Mouse (Mus musculus): Measurements from ENCODE around the gene Atp6v1e1. TPM values are rescaled to one million over a fixed set of nuclear protein-coding genes. Genes with fewer than 3 reads are reported as not detected.

Gene Atp6v1e1
- polyA plus RNA-seq, 1 experiment = 33.7 TPM

DNA sequence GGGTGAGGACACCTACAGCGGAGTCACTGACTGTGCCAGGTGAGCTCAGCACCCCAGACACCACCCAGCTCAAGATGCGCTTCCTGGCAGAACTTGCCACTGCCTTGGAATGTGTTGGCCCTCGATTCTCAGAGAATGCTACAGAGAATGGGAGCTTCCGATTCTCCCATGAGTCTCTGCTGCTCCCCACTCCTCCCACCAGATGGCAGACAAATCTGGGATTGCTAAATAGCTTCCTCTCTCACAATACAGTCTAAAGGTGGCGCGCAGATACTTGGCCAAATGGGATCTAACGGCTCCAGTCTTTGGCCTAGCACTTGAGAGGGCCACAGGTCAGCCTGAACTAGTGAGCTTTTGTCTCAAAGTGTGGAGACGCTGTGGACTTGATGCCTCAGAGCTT, 29.6 kb downstream of the Atp6v1e1 start:
- Histone ChIP-seq H3K27ac (ENCODE audit: control insufficient read depth, insufficient read depth, low read depth, low read length) (no peak overlapping the region), H3K4me3 (ENCODE audit: control insufficient read depth, low read depth, low read length) (no peak overlapping the region), H3K4me1 (ENCODE audit: control insufficient read depth, insufficient read depth, low read length) (no peaks in the 10 kb centered on the region), H3K27me3 (ENCODE audit: control insufficient read depth, insufficient read depth, low read length) (no peaks in the 10 kb centered on the region), H3K36me3 (ENCODE audit: control insufficient read depth, insufficient read depth, low read length) (no peaks in the 10 kb centered on the region; the same call in none of the 2 replicates)
- TF ChIP-seq CTCF (IDR thresholded peaks at IDR 0.05; ENCODE audit: control insufficient read depth, insufficient read depth, insufficient replicate concordance, low read depth, low read length) (no peak), POLR2A (IDR thresholded peaks at IDR 0.05; ENCODE audit: control insufficient read depth, low read depth, low read length) (no peak)

DNA sequence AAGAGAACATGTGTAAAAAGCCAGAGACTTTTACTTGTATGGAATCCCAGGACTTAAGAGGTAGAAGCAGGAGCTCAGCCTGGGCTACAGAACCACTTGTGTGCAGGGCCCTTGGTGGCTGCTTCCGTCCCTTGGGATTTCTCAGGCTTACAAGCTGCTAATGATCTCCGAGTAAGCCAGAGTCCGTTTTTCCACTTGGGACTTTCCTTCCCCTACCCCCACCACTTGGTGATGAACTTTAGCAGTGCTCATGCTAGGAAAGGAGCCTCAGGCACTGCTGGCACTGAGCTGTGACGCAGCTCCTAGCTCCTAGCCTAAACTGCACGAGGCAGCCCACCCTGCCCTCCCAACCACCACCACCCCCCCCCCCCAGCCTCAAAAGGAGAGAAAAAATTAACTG, 31.9 kb downstream of the Atp6v1e1 start:
- H3K27me3 ChIP-seq (ENCODE audit: control insufficient read depth, insufficient read depth, low read length) = no peaks in the 10 kb centered on the region
- H3K36me3 ChIP-seq (ENCODE audit: control insufficient read depth, insufficient read depth, low read length) = no peaks in the 10 kb centered on the region; the same call in 1 of the 2 replicates
- H3K4me3 ChIP-seq (ENCODE audit: control insufficient read depth, low read depth, low read length) = no peak overlapping the region
- no peak for TF ChIP-seq CTCF (IDR thresholded peaks at IDR 0.05; ENCODE audit: control insufficient read depth, insufficient read depth, insufficient replicate concordance, low read depth, low read length)
- no peak for TF ChIP-seq POLR2A (IDR thresholded peaks at IDR 0.05; ENCODE audit: control insufficient read depth, low read depth, low read length)
- H3K4me1 ChIP-seq (ENCODE audit: control insufficient read depth, insufficient read depth, low read length) = peaks cover 2% of the 10 kb centered on the region; the same call in 1 of the 2 replicates
- H3K27ac ChIP-seq (ENCODE audit: control insufficient read depth, insufficient read depth, low read depth, low read length) = no peak overlapping the region

DNA sequence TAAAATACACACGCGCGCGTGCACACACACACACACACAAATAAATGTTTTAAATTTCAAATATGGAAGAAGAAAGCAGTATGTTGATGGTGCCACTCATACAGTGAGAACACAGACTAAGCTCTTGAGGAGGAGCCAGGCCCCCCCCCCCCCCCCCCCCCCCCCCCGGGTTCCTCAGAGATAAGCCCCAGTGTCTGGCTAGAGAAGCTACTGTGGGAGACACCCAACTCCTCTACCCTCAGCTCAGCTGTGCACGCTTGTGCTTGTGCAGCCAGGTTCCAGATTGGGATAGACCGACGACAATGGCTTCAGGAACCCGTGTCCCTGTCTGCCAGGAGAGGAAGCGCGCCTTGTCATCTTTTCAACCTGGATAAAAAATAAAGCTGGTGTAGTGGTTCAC, 32.4 kb downstream of the Atp6v1e1 start:
- TF ChIP-seq CTCF (IDR thresholded peaks at IDR 0.05; ENCODE audit: control insufficient read depth, insufficient read depth, insufficient replicate concordance, low read depth, low read length) (no peak), POLR2A (IDR thresholded peaks at IDR 0.05; ENCODE audit: control insufficient read depth, low read depth, low read length) (no peak)
- Histone ChIP-seq H3K27me3 (ENCODE audit: control insufficient read depth, insufficient read depth, low read length) (no peaks in the 10 kb centered on the region), H3K36me3 (ENCODE audit: control insufficient read depth, insufficient read depth, low read length) (no peaks in the 10 kb centered on the region; the same call in 1 of the 2 replicates), H3K4me1 (ENCODE audit: control insufficient read depth, insufficient read depth, low read length) (peaks cover 4% of the 10 kb centered on the region; the same call in 1 of the 2 replicates), H3K4me3 (ENCODE audit: control insufficient read depth, low read depth, low read length) (no peak overlapping the region), H3K27ac (ENCODE audit: control insufficient read depth, insufficient read depth, low read depth, low read length) (no peak overlapping the region)

DNA sequence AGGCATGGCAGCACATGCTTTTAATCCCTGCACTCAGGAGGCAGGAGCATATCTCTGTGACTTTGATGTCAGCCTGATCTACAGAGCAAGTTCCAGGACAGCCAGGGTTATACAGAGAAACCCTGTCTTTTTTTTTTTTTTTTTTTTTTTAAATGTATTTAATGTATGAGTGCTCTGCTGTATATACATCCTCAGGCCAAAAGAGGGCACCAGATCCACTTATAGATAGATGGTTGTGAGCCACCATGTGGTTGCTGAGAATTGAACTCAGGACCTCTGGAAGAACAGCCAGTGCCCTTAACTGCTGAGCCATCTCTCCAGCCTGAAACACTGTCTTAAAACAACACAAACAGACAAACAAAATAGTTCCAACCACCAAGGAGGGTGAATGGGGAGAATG, 33.7 kb downstream of the Atp6v1e1 start:
- Histone ChIP-seq H3K36me3 (ENCODE audit: control insufficient read depth, insufficient read depth, low read length) (no peaks in the 10 kb centered on the region), H3K4me1 (ENCODE audit: control insufficient read depth, insufficient read depth, low read length) (peaks cover 6% of the 10 kb centered on the region; the same call in 1 of the 2 replicates), H3K27me3 (ENCODE audit: control insufficient read depth, insufficient read depth, low read length) (no peaks in the 10 kb centered on the region), H3K4me3 (ENCODE audit: control insufficient read depth, low read depth, low read length) (no peak overlapping the region), H3K27ac (ENCODE audit: control insufficient read depth, insufficient read depth, low read depth, low read length) (no peak overlapping the region)
- TF ChIP-seq CTCF (IDR thresholded peaks at IDR 0.05; ENCODE audit: control insufficient read depth, insufficient read depth, insufficient replicate concordance, low read depth, low read length) (no peak), POLR2A (IDR thresholded peaks at IDR 0.05; ENCODE audit: control insufficient read depth, low read depth, low read length) (no peak)

DNA sequence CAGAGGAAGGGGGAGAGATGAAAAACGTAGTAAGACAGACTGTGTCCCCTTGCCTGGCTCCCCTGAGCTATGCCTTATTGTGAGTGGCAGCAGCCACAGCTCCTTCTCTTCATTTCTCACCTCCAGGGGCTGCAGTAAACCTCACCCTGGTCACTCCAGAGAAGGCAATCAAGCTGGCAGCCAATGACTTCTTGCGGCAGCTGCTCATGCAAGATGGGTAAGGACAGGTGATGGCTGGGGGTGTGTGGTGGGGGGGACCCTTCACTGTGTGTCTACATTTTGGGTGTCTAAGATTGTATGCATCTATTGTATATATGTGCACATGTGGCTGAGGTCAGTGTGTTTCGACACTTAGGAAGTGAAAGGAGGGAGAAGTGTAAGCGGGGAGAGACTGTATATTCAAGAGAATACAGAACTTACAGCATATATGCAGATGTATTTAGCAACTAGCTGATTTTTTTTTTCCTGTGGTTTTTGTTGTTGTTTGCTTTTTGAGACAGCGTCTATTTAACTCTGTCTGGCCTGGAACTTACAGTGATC, 34.5 kb downstream of the Atp6v1e1 start:
- H3K27ac ChIP-seq (ENCODE audit: control insufficient read depth, insufficient read depth, low read depth, low read length) = no peak overlapping the region
- H3K4me1 ChIP-seq (ENCODE audit: control insufficient read depth, insufficient read depth, low read length) = peaks cover 6% of the 10 kb centered on the region; the same call in 1 of the 2 replicates
- no peaks in the 10 kb centered on the region for H3K36me3 ChIP-seq (ENCODE audit: control insufficient read depth, insufficient read depth, low read length)
- no peak for TF ChIP-seq CTCF (IDR thresholded peaks at IDR 0.05; ENCODE audit: control insufficient read depth, insufficient read depth, insufficient replicate concordance, low read depth, low read length)
- TF ChIP-seq POLR2A (IDR thresholded peaks at IDR 0.05; ENCODE audit: control insufficient read depth, low read depth, low read length) = no peak
- H3K4me3 ChIP-seq (ENCODE audit: control insufficient read depth, low read depth, low read length) = no peak overlapping the region
- H3K27me3 ChIP-seq (ENCODE audit: control insufficient read depth, insufficient read depth, low read length) = no peaks in the 10 kb centered on the region

DNA sequence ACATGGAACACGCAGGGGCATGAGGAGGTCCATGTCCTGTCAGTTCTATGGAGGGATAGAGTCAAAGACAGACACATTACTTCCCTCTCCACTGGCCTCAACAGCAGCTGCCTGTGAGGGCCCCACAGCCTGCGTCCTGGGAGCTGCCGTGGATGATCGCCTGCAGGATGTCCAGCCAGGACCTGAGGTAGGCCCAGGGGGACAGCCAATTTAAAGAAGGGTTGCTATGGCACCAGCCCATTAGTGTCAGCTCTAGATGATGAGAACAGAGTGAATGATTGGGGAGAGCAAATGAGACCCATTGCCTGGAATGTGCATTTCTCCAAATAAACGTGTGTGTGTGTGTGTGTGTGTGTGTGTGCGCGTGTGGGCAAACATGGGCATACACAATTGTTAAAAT, 38.2 kb downstream of the Atp6v1e1 start:
- Histone ChIP-seq H3K4me1 (ENCODE audit: control insufficient read depth, insufficient read depth, low read length) (peaks cover 12% of the 10 kb centered on the region), H3K36me3 (ENCODE audit: control insufficient read depth, insufficient read depth, low read length) (no peaks in the 10 kb centered on the region), H3K27me3 (ENCODE audit: control insufficient read depth, insufficient read depth, low read length) (no peaks in the 10 kb centered on the region), H3K27ac (ENCODE audit: control insufficient read depth, insufficient read depth, low read depth, low read length) (no peak overlapping the region), H3K4me3 (ENCODE audit: control insufficient read depth, low read depth, low read length) (no peak overlapping the region)
- no peak for TF ChIP-seq CTCF (IDR thresholded peaks at IDR 0.05; ENCODE audit: control insufficient read depth, insufficient read depth, insufficient replicate concordance, low read depth, low read length)
- TF ChIP-seq POLR2A (IDR thresholded peaks at IDR 0.05; ENCODE audit: control insufficient read depth, low read depth, low read length) = no peak

DNA sequence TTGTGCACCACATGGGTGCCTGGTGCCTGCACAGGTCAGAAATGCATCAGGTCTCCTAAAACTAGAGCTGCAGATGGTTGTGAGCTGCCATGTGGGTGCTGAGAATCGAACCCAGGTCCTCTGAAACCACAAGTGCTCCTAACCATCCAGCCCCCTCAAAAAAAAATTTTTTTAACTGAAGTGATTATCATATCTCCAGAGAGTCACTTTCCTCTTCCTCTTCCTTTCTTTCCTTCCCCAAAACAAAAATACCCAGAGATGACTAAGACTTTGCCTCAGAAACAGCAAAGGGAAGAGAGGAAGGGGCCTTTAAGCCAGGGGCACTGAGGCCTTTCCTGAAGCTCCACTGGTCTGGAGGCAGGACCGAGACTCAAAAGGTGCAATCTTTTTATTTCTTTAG, 39.6 kb downstream of the Atp6v1e1 start:
- Histone ChIP-seq H3K27ac (ENCODE audit: control insufficient read depth, insufficient read depth, low read depth, low read length) (no peak overlapping the region), H3K4me3 (ENCODE audit: control insufficient read depth, low read depth, low read length) (no peak overlapping the region), H3K36me3 (ENCODE audit: control insufficient read depth, insufficient read depth, low read length) (no peaks in the 10 kb centered on the region), H3K27me3 (ENCODE audit: control insufficient read depth, insufficient read depth, low read length) (no peaks in the 10 kb centered on the region), H3K4me1 (ENCODE audit: control insufficient read depth, insufficient read depth, low read length) (peaks cover 12% of the 10 kb centered on the region)
- TF ChIP-seq CTCF (IDR thresholded peaks at IDR 0.05; ENCODE audit: control insufficient read depth, insufficient read depth, insufficient replicate concordance, low read depth, low read length) = no peak
- no peak for TF ChIP-seq POLR2A (IDR thresholded peaks at IDR 0.05; ENCODE audit: control insufficient read depth, low read depth, low read length)

Measured in testis, adult 2 months (tissue).